In genomic region chr15:81857724-81858116, GRCm38 (mm10) we compare ENCODE assay signal across 8 mouse cellular contexts. TPM values are rescaled to one million over a fixed set of nuclear protein-coding genes. Genes with fewer than 3 reads are reported as not detected.
A peak's percentile ranks its signal among the peaks of the same experiment; 100 is the strongest.
DNase-seq lines count a peak whose midpoint lies in the region; TF ChIP-seq lines count a peak whose summit lies in the region.

No protein-coding gene starts in this region.

- H3K27ac ChIP-seq in layer of hippocampus, adult 2 months = peak overlapping the region; percentile 96
- peak overlapping the region; percentile 93 for H3K27ac ChIP-seq in hindbrain, embryonic 10.5 days

- H3K4me3 ChIP-seq in layer of hippocampus, adult 2 months = peak overlapping the region; percentile 69
- peak overlapping the region; percentile 92 for H3K4me3 ChIP-seq in hindbrain, embryonic 10.5 days

- H3K9me3 ChIP-seq in hindbrain, embryonic 10.5 days = no peaks in the 10 kb centered on the region

- 0% methylated on average over 33 of the region's 33 CpGs for WGBS in hindbrain, embryonic 10.5 days

- H3K4me1 ChIP-seq in hindbrain, embryonic 10.5 days (replicated peaks) = peaks cover 40% of the 10 kb centered on the region

- H3K36me3 ChIP-seq in hindbrain, embryonic 10.5 days = peaks cover 23% of the 10 kb centered on the region

- no peak for TF ChIP-seq CTCF in layer of hippocampus, adult 2 months (conservative IDR thresholded peaks at IDR 0.05)

- no peak for DNase-seq in layer of hippocampus, adult 2 months (ENCODE audit: low spot score in 2 of 2)
- no peak for DNase-seq in layer of hippocampus, adult 8-10 months (ENCODE audit: low spot score in 2 of 2)
- peak; percentile 39 for DNase-seq in embryo, embryonic 11.5 days (ENCODE audit: low read depth, low spot score)
- no peak for DNase-seq in hindbrain, embryonic 10.5 days (ENCODE audit: low spot score)
- peak; percentile 63 for DNase-seq in lung, postnatal 10 days
- DNase-seq in right cerebral cortex, postnatal 4 days = no peak
- DNase-seq in layer of hippocampus, adult 11-12 months (ENCODE audit: low spot score) = no peak
- DNase-seq in left cerebral cortex, adult 8-10 months (ENCODE audit: low spot score in 2 of 2) = no peak

- no peaks in the 10 kb centered on the region for H3K27me3 ChIP-seq in hindbrain, embryonic 10.5 days (ENCODE audit: insufficient read depth, poor library complexity, severe bottlenecking)

RNA-seq across cellular contexts. Expression of gene Tob2, which starts 0.9 kb away (rescaled TPM):
- total RNA-seq in layer of hippocampus, adult 2 months (2021) = 10 to 100 TPM; 28.6 to 38.4 TPM
- 10 to 100 TPM; 24.8 to 39.6 (median 30.6) TPM for total RNA-seq in layer of hippocampus, adult 8-10 months (2022)
- polyA plus RNA-seq in hindbrain, embryonic 10.5 days (2016; fragmentation: Nextera tagmentation; extraction: Ambion mirVana) = 18.6 and 19.1 TPM in 2 replicates
- 10 to 100 TPM; 26.6 to 40.2 (median 33.5) TPM for total RNA-seq in left cerebral cortex, adult 8-10 months (2022)

RNA-seq across cellular contexts. Expression of gene Phf5a, which starts 14.0 kb away (rescaled TPM):
- total RNA-seq in layer of hippocampus, adult 2 months (2021) = 10 to 100 TPM; 33.0 to 36.8 TPM
- total RNA-seq in layer of hippocampus, adult 8-10 months (2022) = 10 to 100 TPM; 35.7 to 44.3 (median 36.7) TPM
- polyA plus RNA-seq in hindbrain, embryonic 10.5 days (2016; fragmentation: Nextera tagmentation; extraction: Ambion mirVana) = 212 and 249 TPM in 2 replicates
- total RNA-seq in left cerebral cortex, adult 8-10 months (2022) = 10 to 100 TPM; 38.1 to 43.5 (median 38.2) TPM

RNA-seq across cellular contexts. Expression of gene Aco2, which starts 14.4 kb away (rescaled TPM):
- total RNA-seq in layer of hippocampus, adult 2 months (2021) = 100 to 1,000 TPM; 442 to 446 TPM
- total RNA-seq in layer of hippocampus, adult 8-10 months (2022) = 100 to 1,000 TPM; 456 to 502 (median 473) TPM
- 157 and 175 TPM in 2 replicates for polyA plus RNA-seq in hindbrain, embryonic 10.5 days (2016; fragmentation: Nextera tagmentation; extraction: Ambion mirVana)
- total RNA-seq in left cerebral cortex, adult 8-10 months (2022) = 100 to 1,000 TPM; 453 to 537 (median 485) TPM

RNA-seq across cellular contexts. Expression of gene Tef, which starts 55.5 kb away (rescaled TPM):
- total RNA-seq in layer of hippocampus, adult 2 months (2021) = 100 to 1,000 TPM; 273 to 304 TPM
- total RNA-seq in layer of hippocampus, adult 8-10 months (2022) = 100 to 1,000 TPM; 227 to 350 (median 284) TPM
- 16.4 and 19.4 TPM in 2 replicates for polyA plus RNA-seq in hindbrain, embryonic 10.5 days (2016; fragmentation: Nextera tagmentation; extraction: Ambion mirVana)
- 100 to 1,000 TPM; 255 to 311 (median 291) TPM for total RNA-seq in left cerebral cortex, adult 8-10 months (2022)

Comparison
In these comparisons a context has a peak if more than half of its experiments do, and no peak if none do; other contexts are left out.
1. DNase-seq: peak in embryo, embryonic 11.5 days (single experiment) and lung, postnatal 10 days (single experiment); none in layer of hippocampus, adult 2 months (0 of 2), layer of hippocampus, adult 8-10 months (0 of 2), hindbrain, embryonic 10.5 days (single experiment), right cerebral cortex, postnatal 4 days (single experiment), layer of hippocampus, adult 11-12 months (single experiment) and left cerebral cortex, adult 8-10 months (0 of 2).